Mouse (Mus musculus) kidney, adult 2 months (tissue): ENCODE data around the gene Gbp5. TPM values are rescaled to one million over a fixed set of nuclear protein-coding genes. Genes with fewer than 3 reads are reported as not detected.

ENCODE experiments used
- DNase-seq: peaks from one replicate; pipeline ENCODE4 v3.0.0; 2021
- H3K27ac ChIP-seq: fragments of 200-500 bp; 2 replicates; pipeline ENCODE4 v1.5.1; 2012; ENCODE audit warnings: low read depth, low read length, control low read depth, inconsistent platforms; ENCODE audit not compliant: insufficient read depth
- H3K27me3 ChIP-seq: fragments of 200-500 bp; replicated peaks from 2 replicates; pipeline ENCODE4 v1.6.1; 2012; ENCODE audit warnings: mild to moderate bottlenecking, moderate library complexity, low read length, inconsistent platforms; ENCODE audit not compliant: control insufficient read depth, insufficient read depth
- H3K36me3 ChIP-seq: fragments of 200-500 bp; 2 replicates; pipeline ENCODE4 v1.6.1; 2012; ENCODE audit warnings: mild to moderate bottlenecking, moderate library complexity, low read length, inconsistent platforms; ENCODE audit not compliant: control insufficient read depth, insufficient read depth
- H3K4me1 ChIP-seq: fragments of 200-500 bp; 2 replicates; pipeline ENCODE4 v1.6.1; 2011; ENCODE audit warnings: low read length; ENCODE audit not compliant: control insufficient read depth, insufficient read depth
- H3K4me3 ChIP-seq: fragments of 200-500 bp; 2 replicates; pipeline ENCODE4 v1.5.1; 2011; ENCODE audit warnings: mild to moderate bottlenecking, low read depth, low read length, control low read depth; ENCODE audit not compliant: insufficient read depth
- CTCF ChIP-seq: fragments of 200-500 bp; conservative IDR thresholded peaks from 2 replicates; pipeline ENCODE4 v1.5.1; 2011; ENCODE audit warnings: low read depth, mild to moderate bottlenecking, control low read depth, low read length, moderate library complexity, mixed read lengths; ENCODE audit not compliant: insufficient read depth, insufficient read length
- POLR2A ChIP-seq: fragments of 200-500 bp; IDR thresholded peaks from one replicate; pipeline ENCODE4 v1.6.1; 2011; ENCODE audit warnings: low read depth, low read length, control low read depth
- WGBS: fragments of 180-500 bp; shearing (Covaris S2); methylation state at CpG from one replicate; pipeline ENCODE4 v1.1.7; 2018; 5-methylcytosine and 5-hydroxymethylcytosine counted together
- polyA plus RNA-seq: library from polyadenylated mRNA; depleted of rRNA; stranded (reverse); fragments of >200 nt; gene quantifications from 2 replicates; pipeline ENCODE4 v1.2.3, GENCODE M21; 2012

Gbp5 gene
- polyA plus RNA-seq, 1 experiment, result 2.3 TPM

GRCm38 (mm10) chr3:142477866-142478265 lies 15.9 kb upstream of the Gbp5 start:
- no peak for TF ChIP-seq CTCF
- no peak for TF ChIP-seq POLR2A
- Histone ChIP-seq H3K4me3 (no peak overlapping the region), H3K36me3 (no peaks in the 10 kb centered on the region), H3K27ac (no peak overlapping the region), H3K27me3 (no peaks in the 10 kb centered on the region; the same call in 1 of the 2 replicates), H3K4me1 (no peaks in the 10 kb centered on the region; the same call in 1 of the 2 replicates)
- WGBS, result 68% methylated on average over 5 of the region's 5 CpGs
- DNase-seq, result no peak

GRCm38 (mm10) chr3:142478360-142478759 lies 15.4 kb upstream of the Gbp5 start:
- no peak for DNase-seq
- Histone ChIP-seq H3K27me3 (no peaks in the 10 kb centered on the region; the same call in 1 of the 2 replicates), H3K4me3 (no peak overlapping the region), H3K36me3 (no peaks in the 10 kb centered on the region), H3K27ac (no peak overlapping the region), H3K4me1 (no peaks in the 10 kb centered on the region; the same call in 1 of the 2 replicates)
- WGBS, result 88% methylated on average over 1 of the region's 1 CpGs
- no peak for TF ChIP-seq POLR2A
- no peak for TF ChIP-seq CTCF

GRCm38 (mm10) chr3:142490465-142490864 lies 3.3 kb upstream of the Gbp5 start:
- WGBS, result 70% methylated on average over 1 of the region's 1 CpGs
- peak; percentile 84 for DNase-seq
- Histone ChIP-seq H3K4me1 (no peaks in the 10 kb centered on the region; the same call in 1 of the 2 replicates), H3K27ac (no peak overlapping the region), H3K4me3 (no peak overlapping the region), H3K36me3 (no peaks in the 10 kb centered on the region), H3K27me3 (no peaks in the 10 kb centered on the region)
- TF ChIP-seq CTCF (peak; percentile 96), POLR2A (no peak)

DNA sequence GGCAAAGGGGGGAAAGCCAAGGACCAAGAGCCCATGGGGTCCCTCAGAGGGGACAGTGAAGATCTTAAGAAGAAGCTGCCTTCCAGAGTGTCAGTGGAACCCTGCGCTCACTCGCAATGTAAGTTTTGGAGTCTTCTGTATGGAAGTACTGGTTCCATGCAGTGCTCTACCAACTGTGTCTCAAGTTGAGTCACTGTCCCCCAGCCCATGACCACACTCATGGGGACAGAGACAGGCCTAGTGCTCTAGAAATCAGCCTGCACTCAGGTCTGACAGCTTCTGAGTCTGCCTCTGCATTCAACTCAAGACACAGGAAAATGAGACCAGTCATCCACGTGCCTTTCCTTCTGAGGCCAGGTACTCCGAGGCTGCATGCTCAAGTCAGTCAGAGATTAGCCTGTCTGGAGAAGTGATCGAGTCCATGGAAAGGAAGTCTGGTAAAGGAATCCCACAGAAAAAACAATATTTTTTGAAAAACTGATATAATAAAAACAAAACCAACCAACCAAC lies 1.4 kb downstream of the Gbp5 start:
- WGBS, result 96% methylated on average over 5 of the region's 5 CpGs
- TF ChIP-seq CTCF (no peak), POLR2A (no peak)
- Histone ChIP-seq H3K27ac (no peak overlapping the region), H3K4me3 (no peak overlapping the region), H3K4me1 (no peaks in the 10 kb centered on the region; the same call in 1 of the 2 replicates), H3K36me3 (no peaks in the 10 kb centered on the region), H3K27me3 (no peaks in the 10 kb centered on the region)
- DNase-seq, result no peak

DNA sequence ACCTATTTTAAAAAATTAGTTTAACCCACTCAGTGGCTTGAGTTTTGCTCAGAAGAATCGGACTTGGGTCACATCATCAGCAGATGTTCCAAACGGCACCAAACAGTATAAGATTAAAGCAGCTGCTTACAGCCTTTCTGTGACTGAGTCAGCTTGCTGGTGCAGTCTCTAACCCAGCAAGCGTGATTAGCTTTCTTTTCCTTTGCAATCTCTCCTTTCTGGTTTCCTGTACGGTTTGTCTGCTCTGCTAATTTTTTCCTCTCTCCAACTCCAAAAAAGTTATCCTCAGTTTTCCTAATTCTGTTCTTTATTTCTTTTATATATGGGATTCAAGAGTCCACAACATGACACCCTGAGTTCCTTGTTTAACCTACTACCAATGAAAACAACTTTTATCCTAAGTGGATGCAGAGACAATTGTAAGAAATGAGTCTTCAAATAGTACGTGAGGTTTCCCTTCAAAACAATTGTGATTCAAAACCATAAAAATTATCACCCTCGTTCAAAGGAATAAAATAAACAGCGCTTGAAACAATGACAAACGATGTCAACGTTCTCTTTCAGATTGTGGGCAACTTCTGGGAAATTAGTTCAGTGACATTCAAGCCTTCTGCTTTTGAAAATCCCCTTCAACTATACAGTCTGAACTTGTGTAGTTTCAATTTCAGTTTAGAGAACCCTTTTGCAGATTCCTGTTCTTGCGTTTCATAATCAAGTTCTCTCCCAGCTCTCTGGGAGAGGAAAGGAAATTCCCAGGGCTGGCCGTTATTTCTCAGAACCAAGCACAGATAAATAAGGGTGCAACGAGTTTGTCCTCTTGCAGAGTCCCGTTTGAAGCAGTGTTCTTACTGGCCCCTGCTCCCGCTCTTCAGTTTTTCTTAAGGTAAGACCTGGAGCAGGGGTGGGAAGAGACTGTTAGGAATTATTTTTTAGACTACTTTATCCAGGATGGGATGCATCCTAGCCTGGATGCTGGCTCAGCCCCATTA lies 2.6 kb downstream of the Gbp5 start:
- Histone ChIP-seq H3K36me3 (no peaks in the 10 kb centered on the region), H3K4me3 (peak overlapping the region; percentile 60), H3K27ac (peak overlapping the region; percentile 87), H3K4me1 (no peaks in the 10 kb centered on the region; the same call in 1 of the 2 replicates), H3K27me3 (no peaks in the 10 kb centered on the region)
- TF ChIP-seq CTCF (no peak), POLR2A (no peak)
- 37% methylated on average over 14 of the region's 14 CpGs for WGBS
- DNase-seq, result peak; percentile 58

DNA sequence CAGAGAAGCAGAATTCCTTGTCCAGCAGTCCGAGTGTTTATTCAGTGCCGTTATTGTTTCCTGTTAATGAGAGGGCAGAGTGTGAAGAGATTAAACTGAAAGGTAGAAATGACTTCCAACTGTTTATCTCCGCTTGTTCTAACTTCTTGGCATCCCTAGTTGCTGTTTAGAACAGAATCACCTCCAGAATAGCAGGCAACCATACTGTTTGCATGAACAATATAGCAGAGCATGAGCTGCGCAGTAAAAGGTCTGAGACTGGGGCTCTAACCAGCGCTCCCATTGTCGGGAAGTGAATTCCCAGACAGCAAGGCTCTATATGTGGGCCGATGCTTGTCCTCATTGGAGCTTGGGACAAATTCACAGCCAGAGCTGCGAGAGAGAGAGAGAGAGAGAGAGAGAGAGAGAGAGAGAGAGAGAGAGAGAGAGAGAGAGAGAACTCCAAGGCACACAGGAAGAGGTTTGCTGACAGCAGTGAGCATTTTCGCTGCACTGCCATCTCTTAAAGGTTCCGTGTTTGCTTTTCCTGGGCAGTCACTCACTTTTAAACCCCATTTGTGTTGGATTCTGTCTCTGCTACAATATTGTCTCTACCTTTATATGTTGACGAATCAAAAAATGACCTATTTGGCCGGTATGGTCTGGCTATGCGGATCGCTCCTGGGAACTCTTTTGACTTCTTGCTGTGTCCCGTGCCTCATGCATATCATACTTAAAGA lies 3.5 kb downstream of the Gbp5 start:
- peak; percentile 8 for DNase-seq
- Histone ChIP-seq H3K36me3 (no peaks in the 10 kb centered on the region), H3K4me1 (no peaks in the 10 kb centered on the region; the same call in 1 of the 2 replicates), H3K27me3 (no peaks in the 10 kb centered on the region), H3K27ac (peak overlapping the region; percentile 87), H3K4me3 (peak overlapping the region; percentile 60)
- WGBS, result 50% methylated on average over 15 of the region's 15 CpGs
- TF ChIP-seq CTCF (no peak), POLR2A (no peak)
